Mouse (Mus musculus): ENCODE measurements at regions not wholly inside any gene's neighbourhood (a gene's known extent, or its start where the extent isn't known, plus 50 kb on each side); places are given as distances from the start of the nearest gene placed in this dataset.

DNA sequence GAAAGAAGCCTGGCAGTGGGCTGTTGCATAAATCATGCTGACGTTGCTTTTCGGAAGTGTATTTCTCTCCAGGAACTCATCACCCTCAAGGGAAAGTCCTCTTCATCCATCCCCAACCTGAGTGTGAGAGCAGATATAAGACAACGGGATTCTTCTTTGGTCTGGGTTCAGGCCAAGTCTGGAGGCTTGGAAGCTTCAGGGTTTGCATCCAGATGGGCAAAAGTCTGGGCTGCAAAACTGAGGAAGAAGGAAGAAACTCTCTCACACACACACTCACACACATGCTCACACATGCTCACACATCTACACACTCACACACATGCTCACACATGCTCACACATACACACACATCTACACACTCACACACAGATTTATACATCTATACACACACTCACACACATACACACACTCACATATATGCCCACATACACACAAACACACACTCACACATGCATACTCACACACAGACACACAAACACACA lies 173.1 kb upstream of the Plxnc1 start:
- TF ChIP-seq POLR2A (IDR thresholded peaks at IDR 0.05; ENCODE audit: insufficient read depth, low read length), result no peak
- no peak for TF ChIP-seq CTCF (IDR thresholded peaks at IDR 0.05; ENCODE audit: low read depth, low read length)

Data from ES-Bruce4 (cell line).